Mouse (Mus musculus) liver, embryonic 11.5 days (tissue): ENCODE measurements around the gene Zfp536. TPM values are rescaled to one million over a fixed set of nuclear protein-coding genes. Genes with fewer than 3 reads are reported as not detected.
"Not testable (repeated sequence)": the region's sequence is repeated elsewhere in the genome, so short reads cannot be mapped to it uniquely, and the experiment has no call there.

Source experiments
- ATAC-seq: fragments of 200-750 bp; cut with Nextera tagmentation; replicated peaks from 2 replicates; pipeline ENCODE4 v1.8.0; 2017; ENCODE audit warnings: moderate number of reproducible peaks, mild to moderate bottlenecking, moderate TSS enrichment, moderate library complexity; ENCODE audit not compliant: low FRiP score
- DNase-seq: peaks from one replicate; pipeline ENCODE4 v3.0.0-alpha.2; 2017; ENCODE audit warnings: low spot score
- H3K27ac ChIP-seq: fragments of 300-500 bp; sonication (generic); 2 replicates; pipeline ENCODE4 v1.5.1; 2014; ENCODE audit warnings: mild to moderate bottlenecking, low read depth, low read length, control low read depth
- H3K27me3 ChIP-seq: fragments of 300-500 bp; sonication (generic); replicated peaks from 2 replicates; pipeline ENCODE4 v1.6.1; 2014; ENCODE audit warnings: low read length, mixed read lengths; ENCODE audit not compliant: control insufficient read depth, insufficient read depth
- H3K36me3 ChIP-seq: fragments of 300-500 bp; sonication (generic); 2 replicates; pipeline ENCODE4 v1.6.1; 2014; ENCODE audit warnings: mild to moderate bottlenecking, low read length, moderate library complexity, mixed read lengths; ENCODE audit not compliant: control insufficient read depth, insufficient read depth
- H3K4me1 ChIP-seq: fragments of 300-500 bp; sonication (generic); replicated peaks from 2 replicates; pipeline ENCODE4 v1.6.1; 2014; ENCODE audit warnings: low read length, mixed read lengths; ENCODE audit not compliant: control insufficient read depth, insufficient read depth
- H3K4me2 ChIP-seq: fragments of 300-500 bp; sonication (generic); 2 replicates; pipeline ENCODE4 v1.6.1; 2014; ENCODE audit warnings: mild to moderate bottlenecking, control low read depth, moderate library complexity
- H3K4me3 ChIP-seq: fragments of 300-500 bp; sonication (generic); 2 replicates; pipeline ENCODE4 v1.5.1; 2014; ENCODE audit warnings: low read depth, low read length, control low read depth
- H3K9ac ChIP-seq: fragments of 300-500 bp; sonication (generic); 2 replicates; pipeline ENCODE4 v1.6.1; 2014; ENCODE audit warnings: low read depth, low read length, control low read depth
- H3K9me3 ChIP-seq: fragments of 300-500 bp; sonication (generic); 2 replicates; pipeline ENCODE4 v1.6.1; 2016; ENCODE audit warnings: low read length, inconsistent platforms, mixed read lengths; ENCODE audit not compliant: control insufficient read depth
- WGBS: fragments of 180-500 bp; shearing (Covaris S2); extraction: QIAGEN DNeasy Blood & Tissue Kit; methylation state at CpG from one replicate; pipeline ENCODE4 v1.1.7; 2014; 5-methylcytosine and 5-hydroxymethylcytosine counted together
- polyA plus RNA-seq: library from polyadenylated mRNA; unstranded; fragments of >200 nt; fragmentation: Nextera tagmentation; extraction: Ambion mirVana; gene quantifications from 2 replicates; pipeline ENCODE4 v1.2.1, GENCODE M21; 2014

Gene Zfp536
- polyA plus RNA-seq, 1 experiment from 2014 or later, result 0.86 TPM

GRCm38 (mm10) chr7:37615932-37616331, 157.5 kb downstream of the Zfp536 start:
- no peaks in the 10 kb centered on the region for H3K36me3 ChIP-seq
- WGBS, result 67% methylated on average over 4 of the region's 4 CpGs
- H3K4me1 ChIP-seq, result no peaks in the 10 kb centered on the region
- DNase-seq (no peak), ATAC-seq (no peak)
- no peak overlapping the region for H3K27ac ChIP-seq
- H3K4me2 ChIP-seq, result no peak overlapping the region
- no peak overlapping the region for H3K9ac ChIP-seq
- H3K4me3 ChIP-seq, result no peak overlapping the region
- H3K9me3 ChIP-seq, result no peaks in the 10 kb centered on the region
- H3K27me3 ChIP-seq, result no peaks in the 10 kb centered on the region

DNA sequence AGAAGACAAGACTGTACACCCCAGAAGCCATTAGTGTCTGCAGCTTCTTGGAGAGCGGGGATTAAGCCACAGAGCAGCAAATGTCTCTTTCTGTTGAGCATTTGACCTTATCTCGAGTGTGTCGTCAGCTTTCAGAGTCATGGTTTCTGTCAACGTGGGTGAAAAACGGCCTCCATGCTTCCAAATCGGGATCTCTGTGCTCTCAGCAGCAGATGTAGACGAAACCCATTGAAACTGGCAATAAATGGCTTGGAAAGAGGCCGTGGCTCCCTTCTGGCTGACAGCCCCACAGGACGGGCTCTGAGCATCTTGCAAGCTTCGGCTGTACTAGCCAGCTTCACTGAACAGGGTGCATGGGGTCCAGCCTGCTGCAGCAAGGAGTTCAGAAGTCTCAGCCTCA, 159.1 kb downstream of the Zfp536 start:
- no peak for DNase-seq
- 49% methylated on average over 10 of the region's 10 CpGs for WGBS
- no peak overlapping the region for H3K4me2 ChIP-seq

GRCm38 (mm10) chr7:37608556-37608955, 164.9 kb downstream of the Zfp536 start:
- DNase-seq (no peak), ATAC-seq (no peak)
- Histone ChIP-seq H3K27ac (no peak overlapping the region), H3K9ac (no peak overlapping the region), H3K4me1 (no peaks in the 10 kb centered on the region), H3K4me3 (no peak overlapping the region), H3K4me2 (no peak overlapping the region), H3K27me3 (no peaks in the 10 kb centered on the region), H3K9me3 (no peaks in the 10 kb centered on the region), H3K36me3 (no peaks in the 10 kb centered on the region)
- 85% methylated on average over 14 of the region's 14 CpGs for WGBS

More for the DNA sequence above, 159.1 kb downstream of the Zfp536 start:
- H3K4me1 ChIP-seq, result no peaks in the 10 kb centered on the region
- no peak overlapping the region for H3K4me3 ChIP-seq
- no peak for ATAC-seq
- H3K36me3 ChIP-seq, result no peaks in the 10 kb centered on the region
- H3K9ac ChIP-seq, result no peak overlapping the region
- no peak overlapping the region for H3K27ac ChIP-seq
- no peaks in the 10 kb centered on the region for H3K27me3 ChIP-seq
- H3K9me3 ChIP-seq, result no peaks in the 10 kb centered on the region

DNA sequence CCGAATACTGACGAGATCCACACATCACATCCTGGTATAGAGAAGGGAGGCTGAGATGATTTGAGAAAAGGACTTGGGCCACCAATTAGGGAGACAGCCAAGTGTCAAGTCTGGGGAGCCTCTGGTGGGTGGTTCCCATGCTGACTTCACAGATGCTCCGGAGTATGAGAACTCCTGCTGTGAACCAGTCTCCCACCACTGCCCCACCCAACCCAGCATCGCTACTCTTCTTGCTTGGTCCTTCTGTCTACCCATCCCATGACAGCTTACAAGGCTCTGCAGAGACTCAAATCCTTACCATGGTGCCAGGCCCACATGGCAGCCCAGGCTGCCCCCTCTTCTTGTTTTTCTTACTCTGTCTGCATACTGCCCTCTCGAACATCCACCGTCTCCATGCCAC, 165.5 kb downstream of the Zfp536 start:
- H3K4me1 ChIP-seq, result no peaks in the 10 kb centered on the region
- no peaks in the 10 kb centered on the region for H3K9me3 ChIP-seq
- H3K36me3 ChIP-seq, result no peaks in the 10 kb centered on the region
- H3K9ac ChIP-seq, result no peak overlapping the region
- H3K27ac ChIP-seq, result no peak overlapping the region
- no peaks in the 10 kb centered on the region for H3K27me3 ChIP-seq
- no peak for DNase-seq
- H3K4me2 ChIP-seq, result no peak overlapping the region
- no peak for ATAC-seq
- no peak overlapping the region for H3K4me3 ChIP-seq
- WGBS, result 86% methylated on average over 6 of the region's 6 CpGs

- Histone ChIP-seq H3K4me2 (no peak overlapping the region), H3K9ac (no peak overlapping the region), H3K27me3 (no peaks in the 10 kb centered on the region), H3K36me3 (no peaks in the 10 kb centered on the region), H3K27ac (no peak overlapping the region), H3K9me3 (no peaks in the 10 kb centered on the region), H3K4me1 (no peaks in the 10 kb centered on the region), H3K4me3 (no peak overlapping the region)
- WGBS, result 80% methylated on average over 5 of the region's 5 CpGs
- no peak for DNase-seq
- ATAC-seq, result no peak
These were observed 167.0 kb downstream of the Zfp536 start for GRCm38 (mm10) chr7:37606472-37606871.

DNA sequence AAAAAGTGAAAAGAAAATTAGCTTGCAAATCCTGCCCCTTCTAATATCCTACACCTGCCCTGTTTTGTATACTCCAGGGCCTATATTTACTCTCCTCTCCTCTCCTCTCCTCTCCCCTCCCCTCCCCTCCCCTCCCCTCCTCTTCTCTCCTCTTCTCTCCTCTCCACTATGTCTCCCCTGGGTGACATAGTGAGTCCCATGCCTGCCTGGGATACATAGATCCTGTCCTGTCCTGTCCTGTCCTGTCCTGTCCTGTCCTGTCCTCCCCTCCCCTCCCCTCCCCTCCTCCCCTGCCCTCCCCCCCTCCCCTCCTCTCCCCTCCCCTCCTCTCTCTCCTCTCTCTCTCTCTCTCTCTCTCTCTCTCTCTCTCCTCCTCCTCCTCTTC, 169.9 kb downstream of the Zfp536 start:
- not testable (repeated sequence) for H3K36me3 ChIP-seq, H3K27me3 ChIP-seq, H3K4me3 ChIP-seq, H3K9me3 ChIP-seq, H3K4me1 ChIP-seq, H3K4me2 ChIP-seq, H3K9ac ChIP-seq, H3K27ac ChIP-seq, DNase-seq, ATAC-seq

DNA sequence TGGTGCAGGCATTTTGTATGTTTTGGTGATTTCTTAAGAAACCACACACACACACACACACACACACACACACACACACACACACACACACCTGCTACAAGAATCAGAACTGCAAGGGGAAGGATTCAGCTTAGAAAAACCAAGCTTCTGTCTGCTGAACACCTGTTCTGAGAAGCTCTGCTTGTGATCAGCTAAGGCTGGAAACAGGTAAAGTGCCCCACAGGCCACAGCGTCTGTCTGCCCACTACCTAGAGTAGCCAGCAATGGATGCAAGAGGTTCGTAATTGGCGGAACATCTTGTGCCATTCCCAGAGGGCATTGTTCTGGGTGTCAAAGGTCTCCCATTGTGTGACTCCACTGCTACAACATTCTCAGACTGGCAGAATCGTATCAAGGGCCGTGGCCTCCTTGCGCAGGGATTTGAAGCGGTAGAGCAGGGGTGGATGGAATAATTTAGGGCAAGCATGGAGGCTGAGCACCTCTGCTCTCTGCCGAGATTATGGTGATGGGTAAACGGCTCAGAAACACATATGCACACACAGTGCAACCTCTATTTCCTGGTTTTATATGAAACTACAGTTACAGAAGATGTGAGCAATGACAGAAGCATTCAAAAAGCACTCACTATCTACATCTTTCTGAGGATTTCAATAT, 170.4 kb downstream of the Zfp536 start:
- Histone ChIP-seq H3K9me3 (no peaks in the 10 kb centered on the region), H3K4me1 (no peaks in the 10 kb centered on the region), H3K36me3 (no peaks in the 10 kb centered on the region), H3K27me3 (no peaks in the 10 kb centered on the region), H3K4me3 (no peak overlapping the region), H3K9ac (no peak overlapping the region), H3K4me2 (no peak overlapping the region), H3K27ac (no peak overlapping the region)
- 69% methylated on average over 9 of the region's 9 CpGs for WGBS
- DNase-seq (no peak), ATAC-seq (no peak)

DNA sequence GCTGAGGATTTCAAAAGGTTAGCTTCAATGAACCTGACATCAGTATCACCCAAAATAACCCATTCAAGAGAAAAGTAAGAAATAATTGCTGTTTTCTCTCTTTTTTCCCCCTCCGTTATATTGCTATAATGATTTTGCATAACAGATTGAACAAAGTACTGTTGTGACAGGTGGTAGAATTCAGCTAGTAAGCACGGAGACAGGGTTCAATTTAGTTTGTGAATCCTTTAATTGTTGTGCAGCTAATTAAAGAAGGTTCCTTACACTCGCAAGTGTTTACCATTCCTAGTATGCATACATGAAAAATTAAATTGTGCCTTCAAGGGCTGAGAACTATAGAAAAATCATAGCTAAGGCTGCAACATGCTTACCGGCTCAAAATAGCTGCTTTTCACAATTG, 173.1 kb downstream of the Zfp536 start:
- no peak for ATAC-seq
- Histone ChIP-seq H3K9me3 (no peaks in the 10 kb centered on the region), H3K4me3 (no peak overlapping the region), H3K36me3 (no peaks in the 10 kb centered on the region), H3K4me2 (no peak overlapping the region), H3K27ac (no peak overlapping the region), H3K27me3 (no peaks in the 10 kb centered on the region), H3K4me1 (no peaks in the 10 kb centered on the region), H3K9ac (no peak overlapping the region)
- WGBS, result 83% methylated on average over 4 of the region's 4 CpGs
- no peak for DNase-seq

- no peak for ATAC-seq
- no peak for DNase-seq
- H3K4me2 ChIP-seq, result no peak overlapping the region
- H3K4me3 ChIP-seq, result no peak overlapping the region
- H3K9me3 ChIP-seq, result no peaks in the 10 kb centered on the region
- H3K9ac ChIP-seq, result no peak overlapping the region
- WGBS, result 66% methylated on average over 12 of the region's 12 CpGs
- no peaks in the 10 kb centered on the region for H3K27me3 ChIP-seq
- H3K27ac ChIP-seq, result no peak overlapping the region
- H3K4me1 ChIP-seq, result no peaks in the 10 kb centered on the region
- H3K36me3 ChIP-seq, result no peaks in the 10 kb centered on the region
These were observed 179.0 kb downstream of the Zfp536 start for GRCm38 (mm10) chr7:37594211-37595030.
